Mouse (Mus musculus): ENCODE measurements around the gene Ankrd12. TPM values are rescaled to one million over a fixed set of nuclear protein-coding genes. Genes with fewer than 3 reads are reported as not detected.
A peak's percentile ranks its signal among the peaks of the same experiment; 100 is the strongest.

Ankrd12 gene
- total and polyA plus RNA-seq, 3 experiments: 9.6 to 13.3 TPM; not detected in 1

- peak; percentile 89 to 93 for TF ChIP-seq POLR2A (IDR thresholded peaks at IDR 0.05; ENCODE audit: control insufficient read depth in 1 of 2, insufficient read depth in 1 of 2, low read depth in 1 of 2, low read length in 2 of 2, poor library complexity in 1 of 2)
- TF ChIP-seq CTCF (IDR thresholded peaks at IDR 0.05 in 2 of 3, conservative IDR thresholded peaks at IDR 0.05 in 1 of 3; ENCODE audit: control insufficient read depth in 1 of 3, insufficient read depth in 1 of 3, low read depth in 2 of 3, low read length in 3 of 3, poor library complexity in 1 of 3, severe bottlenecking in 1 of 3): peak; percentile 52 to 80 (median 65)
- no peak for TF ChIP-seq MAFK (IDR thresholded peaks at IDR 0.05; ENCODE audit: borderline replicate concordance, low read depth, low read length)
- TF ChIP-seq RCOR1 (IDR thresholded peaks at IDR 0.05; ENCODE audit: low read depth, low read length): peak; percentile 11; the same call in 1 of the 2 replicates
- TF ChIP-seq NRF1 (IDR thresholded peaks at IDR 0.05; ENCODE audit: insufficient read depth, low read depth, low read length, poor library complexity, severe bottlenecking): peak; percentile 36; the same call in 1 of the 2 replicates
- peak; percentile 87 for TF ChIP-seq POLR2AphosphoS2 (IDR thresholded peaks at IDR 0.05; ENCODE audit: low read length)
- TF ChIP-seq MAX (IDR thresholded peaks at IDR 0.05; ENCODE audit: low read length): 0 out of 2 replicates have a peak, but pooled peaks have one; percentile 66
- TF ChIP-seq TBP (IDR thresholded peaks at IDR 0.05; ENCODE audit: low read depth, low read length): no peak; the same call in 1 of the 2 replicates
- TF ChIP-seq SMC3 (IDR thresholded peaks at IDR 0.05; ENCODE audit: low read depth, low read length): peak; percentile 46
- TF ChIP-seq USF2 (IDR thresholded peaks at IDR 0.05; ENCODE audit: borderline replicate concordance in 1 of 2, insufficient read depth in 1 of 2, low read depth in 1 of 2, low read length in 2 of 2): no peak
- TF ChIP-seq BHLHE40 (IDR thresholded peaks at IDR 0.05; ENCODE audit: borderline replicate concordance, low read depth, low read length): no peak
- peak; percentile 95 for TF ChIP-seq NELFE (IDR thresholded peaks at IDR 0.05; ENCODE audit: low read depth, low read length)
- TF ChIP-seq USF1 (IDR thresholded peaks at IDR 0.05; ENCODE audit: low read depth, low read length): 0 out of 2 replicates have a peak, but pooled peaks have one; percentile 9
- peak; percentile 94 for TF ChIP-seq ZMIZ1 (IDR thresholded peaks at IDR 0.05; ENCODE audit: low read depth, low read length)
- no peak for TF ChIP-seq UBTF (IDR thresholded peaks at IDR 0.05; ENCODE audit: borderline replicate concordance, insufficient read depth, low read depth, low read length)
- TF ChIP-seq CHD2 (IDR thresholded peaks at IDR 0.05; ENCODE audit: low read length): no peak
- TF ChIP-seq GABPA (IDR thresholded peaks at IDR 0.05; ENCODE audit: low read depth, low read length): no peak
- TF ChIP-seq CHD1 (IDR thresholded peaks at IDR 0.05; ENCODE audit: low read depth, low read length): 0 out of 2 replicates have a peak, but pooled peaks have one; percentile 18
Observed at GRCm38 (mm10) chr17:66101380-66102330, 24.8 kb upstream of the Ankrd12 start, which contains the start of gene Ndufv2 (continued).

GRCm38 (mm10) chr17:66100566-66101379 is 23.9 kb upstream of the Ankrd12 start:
- peaks cover 1 to 33% of the 10 kb centered on the region in 2 experiments; a peak in 3 of 4 replicates for H3K36me3 ChIP-seq (ENCODE audit: control insufficient read depth in 1 of 2, insufficient read depth in 2 of 2, low read length in 2 of 2)
- peak overlapping the region; percentile 90 to 98 for H3K4me3 ChIP-seq (ENCODE audit: control insufficient read depth in 1 of 2, insufficient read depth in 1 of 2, low read depth in 2 of 2, low read length in 2 of 2)
- no peaks in the 10 kb centered on the region; a peak in 1 of 4 replicates for H3K27me3 ChIP-seq (ENCODE audit: control insufficient read depth in 1 of 2, insufficient read depth in 2 of 2, low read length in 2 of 2)
- H3K9me3 ChIP-seq (replicated peaks; ENCODE audit: insufficient read depth, low read length): no peaks in the 10 kb centered on the region
- H3K9ac ChIP-seq (ENCODE audit: control insufficient read depth, low read depth, low read length, poor library complexity, severe bottlenecking): peak overlapping the region; percentile 100
- TF ChIP-seq E2F4 (IDR thresholded peaks at IDR 0.05; ENCODE audit: borderline replicate concordance, low read depth, low read length) (no peak), CHD1 (IDR thresholded peaks at IDR 0.05; ENCODE audit: low read depth, low read length) (peak; percentile 71; the same call in 1 of the 2 replicates), ETS1 (IDR thresholded peaks at IDR 0.05; ENCODE audit: low read depth, low read length) (0 out of 2 replicates have a peak, but pooled peaks have one; percentile 27), MYC (IDR thresholded peaks at IDR 0.05; ENCODE audit: low read depth, low read length) (peak; percentile 32; the same call in 1 of the 2 replicates), MXI1 (IDR thresholded peaks at IDR 0.05; ENCODE audit: low read depth, low read length) (peak; percentile 69; the same call in 1 of the 2 replicates)
- peak overlapping the region; percentile 91 for H3K27ac ChIP-seq (ENCODE audit: control insufficient read depth, low read depth, low read length)
- peaks cover 2 to 11% of the 10 kb centered on the region in 2 experiments for H3K4me1 ChIP-seq (ENCODE audit: control insufficient read depth in 1 of 2, insufficient read depth in 2 of 2, low read length in 2 of 2)
- DNase-seq (ENCODE audit: low read depth, low spot score): peak; percentile 72
- peaks cover 39% of the 10 kb centered on the region for H3K79me2 ChIP-seq (ENCODE audit: control insufficient read depth, insufficient read depth, low read length, poor library complexity)
